Mouse (Mus musculus): Measurements from ENCODE around the gene Samd10.

The Samd10 gene

DNA sequence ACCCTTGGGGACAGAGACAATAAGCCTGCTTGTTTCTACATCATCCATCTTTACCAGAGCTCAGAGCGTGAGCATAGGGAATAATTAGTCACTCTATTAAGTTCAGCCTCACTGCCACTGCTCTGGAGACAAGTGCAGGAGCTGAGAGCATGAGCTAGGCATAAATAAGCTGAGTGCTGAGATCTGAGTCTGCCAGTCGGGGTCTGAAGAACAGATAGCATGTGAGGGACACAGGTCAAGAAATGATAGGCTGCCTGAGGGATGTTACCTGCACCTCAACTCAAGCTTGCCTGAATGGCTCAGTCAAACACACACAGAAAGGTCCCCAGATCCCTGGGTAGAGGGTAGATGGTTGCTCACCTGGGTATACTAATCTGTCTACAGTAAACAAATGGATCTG lies 21.9 kb downstream of the Samd10 start:
- no peak for DNase-seq

GRCm38 (mm10) chr2:181576613-181577012 lies 22.4 kb downstream of the Samd10 start:
- no peak for DNase-seq

DNA sequence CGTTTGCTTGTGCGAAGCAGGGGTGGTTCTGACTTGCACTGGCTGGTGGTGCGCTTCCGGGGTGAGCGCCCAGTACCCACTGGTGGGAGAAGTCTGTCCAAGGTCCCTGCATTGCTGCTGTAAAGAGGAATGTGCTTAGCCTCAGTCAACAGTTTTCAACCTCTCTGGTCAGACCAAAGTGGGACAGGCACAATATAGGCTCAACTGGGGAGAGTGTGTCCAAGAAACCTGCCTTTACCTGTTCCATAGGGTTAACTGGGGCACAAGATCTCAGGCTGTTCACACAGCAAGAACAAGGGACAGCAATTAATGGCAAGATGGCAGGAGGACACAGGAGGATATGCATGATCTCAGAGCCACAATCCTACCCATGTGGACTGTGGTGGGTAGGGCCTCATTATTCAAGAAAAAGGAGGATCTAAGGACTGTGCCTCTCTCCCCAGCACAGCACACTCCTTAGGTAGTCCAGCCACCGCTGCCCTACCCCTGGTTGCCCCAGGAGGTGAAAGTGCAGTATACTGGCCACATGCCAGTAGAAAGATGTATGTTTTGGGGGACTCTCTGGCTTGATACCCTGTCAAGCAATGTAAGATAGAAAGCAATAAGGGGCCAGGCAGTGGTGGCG lies 24.0 kb downstream of the Samd10 start:
- no peak for DNase-seq

DNA sequence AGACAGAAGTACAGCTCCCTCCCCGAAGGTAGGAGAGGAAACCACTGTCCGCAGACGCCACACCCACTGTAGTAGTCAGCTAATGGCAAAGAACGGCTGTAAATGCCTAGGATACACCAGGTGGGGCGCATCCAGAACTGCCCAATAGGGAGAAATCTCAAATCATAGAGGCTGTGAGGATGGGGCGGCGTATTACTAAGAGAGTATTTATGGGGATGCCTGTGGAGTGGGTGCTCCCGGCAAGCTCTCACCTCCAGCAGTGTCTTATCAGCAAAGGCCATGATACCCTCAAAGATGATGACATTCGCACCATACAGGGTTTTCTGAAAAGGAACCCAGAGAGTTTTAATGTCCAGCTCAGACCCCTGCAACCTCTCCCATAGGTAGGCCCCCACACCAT lies 25.1 kb downstream of the Samd10 start:
- DNase-seq = no peak

- DNase-seq = no peak
Measured at GRCm38 (mm10) chr2:181572921-181573920, 25.8 kb downstream of the Samd10 start.

- DNase-seq = no peak
Measured at GRCm38 (mm10) chr2:181571941-181572670, 26.9 kb downstream of the Samd10 start.

- DNase-seq = no peak
Measured at GRCm38 (mm10) chr2:181570921-181571595, 28.0 kb downstream of the Samd10 start.

DNA sequence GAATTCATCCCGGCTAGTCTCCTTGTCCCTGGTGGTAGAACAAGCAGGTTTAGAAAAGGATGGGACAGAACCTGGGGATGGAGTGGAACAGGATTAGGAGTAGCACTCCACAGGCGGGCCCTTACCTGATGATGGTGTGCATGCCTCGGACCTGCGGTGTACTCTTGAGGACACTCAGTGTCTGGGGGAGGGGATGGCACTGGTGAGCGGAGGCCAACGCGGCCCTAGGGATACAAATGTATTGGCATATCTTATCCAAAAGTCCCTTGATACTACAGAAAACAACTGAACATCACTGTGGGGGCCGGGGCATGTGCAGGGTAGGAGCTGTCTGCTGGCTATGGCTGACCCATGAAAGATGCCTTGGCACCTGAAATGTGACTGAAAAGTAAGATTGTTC lies 28.6 kb downstream of the Samd10 start:
- DNase-seq = no peak

DNA sequence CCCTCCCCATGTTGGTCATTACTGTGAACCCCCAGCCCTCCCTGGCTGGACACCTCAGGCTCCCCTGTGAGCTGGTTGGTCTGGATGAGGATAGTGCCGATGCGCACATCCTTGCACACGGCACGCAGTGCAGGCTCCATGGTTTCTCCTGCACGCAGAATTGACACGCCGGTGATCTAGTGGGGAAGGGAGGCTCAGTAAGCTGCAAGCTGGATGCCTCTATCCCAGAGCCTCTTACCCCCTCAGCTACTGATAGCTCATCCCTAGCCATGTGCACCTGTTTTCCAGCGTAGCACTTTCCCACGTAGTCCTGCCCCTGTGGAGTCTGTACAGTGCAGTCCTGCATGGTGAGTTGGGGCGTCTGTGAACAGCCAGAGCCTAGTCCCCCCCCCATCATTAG lies 29.2 kb downstream of the Samd10 start:
- no peak for DNase-seq

GRCm38 (mm10) chr2:181568272-181569008 lies 30.6 kb downstream of the Samd10 start:
- peak in 1 of 2 experiments; percentile 65 for DNase-seq

DNA sequence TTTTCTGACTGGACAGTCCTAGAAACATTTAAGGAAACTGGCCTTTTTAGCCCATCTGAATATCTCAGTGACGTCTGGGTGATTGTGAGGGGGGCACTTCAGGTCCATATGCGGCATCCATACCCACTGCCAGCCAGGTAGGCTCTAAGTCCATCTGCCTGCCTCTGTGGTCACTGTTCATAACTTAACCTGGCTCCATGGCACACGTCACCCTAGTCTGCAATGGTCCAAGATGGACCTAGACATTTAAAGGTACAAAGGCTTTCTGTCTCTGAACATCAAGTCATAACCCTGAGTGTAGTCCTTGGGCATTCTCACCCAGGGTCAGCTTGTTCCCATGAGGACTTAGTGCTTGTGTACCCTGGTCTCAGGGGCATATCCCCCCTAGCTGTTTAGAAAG lies 31.7 kb downstream of the Samd10 start:
- no peak for DNase-seq

- no peak for DNase-seq
Measured at GRCm38 (mm10) chr2:181553772-181554171, 45.2 kb downstream of the Samd10 start.

DNA sequence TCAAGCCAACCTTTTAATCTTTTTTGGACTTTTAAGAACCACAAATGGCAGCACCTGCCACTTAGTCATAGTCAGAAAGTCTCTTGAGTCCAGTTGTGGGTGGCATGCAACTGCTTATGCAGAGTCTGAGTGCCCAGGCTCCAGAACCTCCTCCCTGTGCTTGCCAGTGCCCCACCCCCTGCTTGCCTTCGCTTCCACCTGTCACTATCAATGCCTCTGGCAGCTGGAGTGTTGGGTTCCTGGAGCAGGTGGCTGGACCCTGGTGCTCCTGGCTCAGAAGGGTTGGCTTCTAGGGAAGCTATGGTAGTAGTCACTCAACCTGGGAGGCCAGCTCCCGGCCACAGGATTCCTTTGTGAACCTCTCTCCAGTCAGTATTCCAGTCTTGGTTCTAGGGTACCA lies 48.8 kb downstream of the Samd10 start:
- DNase-seq = no peak

- DNase-seq = no peak
Measured at GRCm38 (mm10) chr2:181548682-181549081, 50.3 kb downstream of the Samd10 start.

DNA sequence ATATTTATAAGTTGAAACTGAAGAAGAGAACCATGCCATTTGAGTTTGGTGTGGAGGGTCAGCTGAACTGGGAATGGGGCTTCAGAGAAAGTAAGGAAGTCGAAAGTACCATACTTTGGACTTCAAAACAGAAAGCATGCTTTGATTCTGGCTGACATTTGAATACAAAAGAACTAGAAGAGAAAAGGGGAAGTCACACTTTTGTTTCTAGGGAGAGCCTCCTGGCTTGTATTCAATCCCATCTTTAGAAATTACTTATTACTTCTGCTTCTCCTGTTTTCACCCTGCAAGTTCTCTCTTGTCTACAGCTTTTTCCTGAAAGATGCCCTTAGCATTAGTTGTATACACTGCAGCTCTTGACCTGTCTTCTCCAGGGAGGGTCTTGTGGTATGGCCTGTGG lies 50.8 kb downstream of the Samd10 start:
- DNase-seq = no peak

- no peak for DNase-seq
Measured at GRCm38 (mm10) chr2:181546142-181546541, 52.9 kb downstream of the Samd10 start.
